ENCODE assay signal across 21 mouse cellular contexts in genomic region chr9:120245444-120245843, GRCm38 (mm10). TPM values are rescaled to one million over a fixed set of nuclear protein-coding genes. Genes with fewer than 3 reads are reported as not detected.
DNase-seq lines count a peak whose midpoint lies in the region; ATAC-seq and TF ChIP-seq lines count a peak whose summit lies in the region.
"Had no signal": no experiment of that assay in that cellular context is flagged by ENCODE, and none has a peak within 500 bp of the region (broad histone marks: within the 10 kb centered on the region; RNA-seq: fewer than 3 reads in every experiment).

No protein-coding gene starts in this region.

- no peak overlapping the region for H3K4me3 ChIP-seq in hindbrain, postnatal 0 days (ENCODE audit: low read length)
- H3K4me3 ChIP-seq in hindbrain, embryonic 16.5 days (ENCODE audit: low read length) = no peak overlapping the region
- no peak overlapping the region for H3K4me3 ChIP-seq in lung, postnatal 0 days (ENCODE audit: low read depth, low read length)
- no peak overlapping the region for H3K4me3 ChIP-seq in ES-E14 (ENCODE audit: insufficient read depth in 1 of 2, low read depth in 1 of 2, low read length in 2 of 2, poor library complexity in 1 of 2, severe bottlenecking in 1 of 2)
- H3K4me3 ChIP-seq: forebrain, embryonic 13.5 days; heart, embryonic 13.5 days; limb, embryonic 10.5 days; liver, embryonic 13.5 days had no signal

- H3K9me3 ChIP-seq in hindbrain, postnatal 0 days (ENCODE audit: low read length) = no peaks in the 10 kb centered on the region
- no peaks in the 10 kb centered on the region for H3K9me3 ChIP-seq in hindbrain, embryonic 16.5 days (ENCODE audit: control insufficient read depth, low read length)
- no peaks in the 10 kb centered on the region for H3K9me3 ChIP-seq in lung, postnatal 0 days (ENCODE audit: low read length)
- H3K9me3 ChIP-seq in ES-E14 (ENCODE audit: control insufficient read depth, insufficient read depth, low read depth, low read length) = no peaks in the 10 kb centered on the region
- H3K9me3 ChIP-seq: limb, embryonic 10.5 days; liver, embryonic 13.5 days had no signal

- peak; percentile 43 for TF ChIP-seq CTCF in hindbrain, postnatal 0 days (IDR thresholded peaks at IDR 0.05; ENCODE audit: low read depth)
- TF ChIP-seq CTCF in lung, postnatal 0 days (IDR thresholded peaks at IDR 0.05) = peak; percentile 38

- ATAC-seq in hindbrain, postnatal 0 days = no peak
- ATAC-seq in hindbrain, embryonic 16.5 days = no peak
- no peak for ATAC-seq in lung, postnatal 0 days
- ATAC-seq: forebrain, embryonic 13.5 days had no signal

- no peak for DNase-seq in hindbrain, postnatal 0 days (ENCODE audit: low spot score)
- no peak for DNase-seq in lung, postnatal 0 days (ENCODE audit: low spot score)
- DNase-seq in lung, postnatal 14 days = no peak
- no peak for DNase-seq in ES-E14 (ENCODE audit: low read depth, low spot score)
- peak; percentile 2 for DNase-seq in c-Kit-positive CD71-positive TER-119-positive erythroid progenitor cells, embryonic 14.5 days (ENCODE audit: low spot score)
- DNase-seq in cerebellum, postnatal 10 days = no peak
- DNase-seq in left cerebral cortex, adult 18-20 months (ENCODE audit: low spot score in 2 of 2) = no peak
- DNase-seq: adrenal gland, postnatal 36 days; B cell, adult 2 months; cerebellum, postnatal 36 days; heart, postnatal 36 days; kidney, adult 9 months; layer of hippocampus, postnatal 36 days; liver, embryonic 13.5 days; lung, postnatal 36 days had no signal

- H3K36me3 ChIP-seq in hindbrain, postnatal 0 days (ENCODE audit: insufficient read depth, low read length) = no peaks in the 10 kb centered on the region
- H3K36me3 ChIP-seq in hindbrain, embryonic 16.5 days (ENCODE audit: control insufficient read depth, insufficient read depth, low read length) = no peaks in the 10 kb centered on the region
- H3K36me3 ChIP-seq in lung, postnatal 0 days (ENCODE audit: insufficient read depth, low read length) = no peaks in the 10 kb centered on the region
- H3K36me3 ChIP-seq in ES-E14 (ENCODE audit: control insufficient read depth, insufficient read depth, low read length, poor library complexity, severe bottlenecking) = no peaks in the 10 kb centered on the region
- H3K36me3 ChIP-seq: heart, embryonic 13.5 days; limb, embryonic 10.5 days; liver, embryonic 13.5 days had no signal

- no peaks in the 10 kb centered on the region for H3K27me3 ChIP-seq in hindbrain, postnatal 0 days (ENCODE audit: insufficient read depth, low read length)
- H3K27me3 ChIP-seq in hindbrain, embryonic 16.5 days (replicated peaks; ENCODE audit: control insufficient read depth, insufficient read depth, low read length) = no peaks in the 10 kb centered on the region
- H3K27me3 ChIP-seq in lung, postnatal 0 days (replicated peaks; ENCODE audit: insufficient read depth, low read length) = no peaks in the 10 kb centered on the region
- H3K27me3 ChIP-seq: forebrain, embryonic 13.5 days; heart, embryonic 13.5 days; liver, embryonic 13.5 days had no signal

- no peak overlapping the region for H3K9ac ChIP-seq in hindbrain, postnatal 0 days (replicated peaks; ENCODE audit: low read length)
- H3K9ac ChIP-seq in hindbrain, embryonic 16.5 days (ENCODE audit: low read depth, low read length) = no peak overlapping the region
- no peak overlapping the region for H3K9ac ChIP-seq in lung, postnatal 0 days (replicated peaks; ENCODE audit: low read depth)
- H3K9ac ChIP-seq in ES-E14 (ENCODE audit: insufficient read depth, low read depth, low read length, poor library complexity, severe bottlenecking) = no peak overlapping the region
- H3K9ac ChIP-seq: forebrain, embryonic 13.5 days; heart, embryonic 13.5 days; liver, embryonic 13.5 days had no signal

- no peak for TF ChIP-seq EP300 in lung, postnatal 0 days (IDR thresholded peaks at IDR 0.05)

- H3K4me1 ChIP-seq in hindbrain, postnatal 0 days (ENCODE audit: insufficient read depth, low read length) = no peaks in the 10 kb centered on the region
- H3K4me1 ChIP-seq in hindbrain, embryonic 16.5 days (ENCODE audit: control insufficient read depth, insufficient read depth, low read depth, low read length) = no peaks in the 10 kb centered on the region
- no peaks in the 10 kb centered on the region for H3K4me1 ChIP-seq in lung, postnatal 0 days (ENCODE audit: insufficient read depth, low read depth, low read length)
- H3K4me1 ChIP-seq in ES-E14 (ENCODE audit: control insufficient read depth in 2 of 2, insufficient read depth in 2 of 2, low read length in 2 of 2, poor library complexity in 1 of 2) = no peaks in the 10 kb centered on the region
- H3K4me1 ChIP-seq: heart, embryonic 13.5 days; limb, embryonic 10.5 days; liver, embryonic 13.5 days had no signal

- H3K4me2 ChIP-seq in hindbrain, postnatal 0 days (ENCODE audit: low read depth, low read length) = no peak overlapping the region
- no peak overlapping the region for H3K4me2 ChIP-seq in hindbrain, embryonic 16.5 days (ENCODE audit: low read length)
- no peak overlapping the region for H3K4me2 ChIP-seq in lung, postnatal 0 days (replicated peaks; ENCODE audit: low read depth, low read length)
- H3K4me2 ChIP-seq: forebrain, embryonic 13.5 days; heart, embryonic 13.5 days; liver, embryonic 13.5 days; midbrain, embryonic 11.5 days had no signal

- WGBS in hindbrain, postnatal 0 days = 93% methylated on average over 5 of the region's 5 CpGs
- WGBS in hindbrain, embryonic 16.5 days = 94% methylated on average over 5 of the region's 5 CpGs
- WGBS in lung, postnatal 0 days = 67% methylated on average over 5 of the region's 5 CpGs

- no peak overlapping the region for H3K27ac ChIP-seq in hindbrain, postnatal 0 days
- no peak overlapping the region for H3K27ac ChIP-seq in hindbrain, embryonic 16.5 days (ENCODE audit: low read depth, low read length)
- H3K27ac ChIP-seq in lung, postnatal 0 days (ENCODE audit: low read length) = no peak overlapping the region
- no peak overlapping the region for H3K27ac ChIP-seq in ES-E14 (ENCODE audit: insufficient read depth, low read depth, low read length, poor library complexity, severe bottlenecking)
- H3K27ac ChIP-seq: forebrain, embryonic 13.5 days; heart, embryonic 13.5 days; limb, embryonic 10.5 days; liver, embryonic 13.5 days had no signal

- in situ Hi-C loops in ES-E14 (cut with MboI; ENCODE audit: low sequenced_read_pairs in 2 of 2, unreplicated experiment in 2 of 2) = no loop called here

TF ChIP-seq in ES-E14, 5 proteins besides CTCF, POLR2A, EP300 and RAD21:
- TF ChIP-seq ZC3H11A (IDR thresholded peaks at IDR 0.05; ENCODE audit: borderline replicate concordance, low read depth, low read length) = 0 out of 2 replicates have a peak, but pooled peaks have one; percentile 29
- no peak for TF ChIP-seq CHD2 (IDR thresholded peaks at IDR 0.05; ENCODE audit: low read depth, low read length)
TF ChIP-seq in ES-E14: peak in this region for 1.

RNA-seq across cellular contexts. Expression of gene Myrip, which starts 55.9 kb away (rescaled TPM):
- 22.4 and 22.8 TPM in 2 replicates for total RNA-seq in hindbrain, postnatal 0 days (2014; rRNA removed)
- polyA plus RNA-seq in hindbrain, postnatal 0 days (2015; fragmentation: Nextera tagmentation; extraction: Ambion mirVana) = 7.0 and 7.5 TPM in 2 replicates
- 7.3 and 8.1 TPM in 2 replicates for polyA plus RNA-seq in hindbrain, embryonic 16.5 days (2015; fragmentation: Nextera tagmentation; extraction: Ambion mirVana)
- polyA plus RNA-seq in lung, postnatal 0 days (2015; fragmentation: Nextera tagmentation; extraction: Ambion mirVana) = 0.58 and 0.65 TPM in 2 replicates
- 0.40 and 0.63 TPM in 2 replicates for total RNA-seq in ES-E14 (2012; rRNA removed)
- total RNA-seq in left cerebral cortex, adult 18-20 months (2021) = 10 to 100 TPM; 79.9 to 84.9 TPM
- total RNA-seq: neutrophil, adult 5-6 weeks had no signal
- polyA plus RNA-seq: limb, embryonic 10.5 days had no signal

Comparison
In these comparisons a context has a peak if more than half of its experiments do, and no peak if none do; other contexts are left out.
1. RNA of gene Myrip, which starts 55.9 kb away (total RNA-seq): 79.9 to 84.9 TPM in left cerebral cortex, adult 18-20 months and 22.4 to 22.8 TPM in hindbrain, postnatal 0 days; 0.40 to 0.63 TPM in ES-E14; every median in the first group is over 10 times any median in the second.